8 mouse cellular contexts compared by ENCODE assay signal in the genomic region with DNA sequence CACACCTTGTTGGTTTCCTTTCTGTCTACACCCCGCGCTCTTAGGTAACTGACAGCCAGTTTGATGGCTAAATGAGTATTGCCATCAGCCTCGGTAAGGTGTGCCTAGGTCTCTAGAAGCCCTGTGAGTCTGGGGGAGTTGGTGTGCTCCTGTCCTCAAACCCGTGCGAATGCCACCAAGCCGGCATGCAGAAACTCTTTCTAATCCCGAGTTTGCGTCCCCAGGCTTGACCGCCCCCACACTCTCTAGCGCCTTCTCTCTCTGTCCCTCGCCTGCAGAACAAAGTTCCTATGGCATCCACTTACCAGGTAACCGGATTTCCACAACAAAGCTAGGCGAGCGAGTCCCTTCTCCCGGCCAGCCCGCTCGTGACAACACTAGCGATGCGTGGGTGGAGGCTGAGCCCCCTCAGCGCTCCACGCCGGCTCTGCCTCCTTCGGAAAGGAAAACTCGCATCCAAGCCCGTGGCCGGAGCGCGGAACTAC. TPM values are rescaled to one million over a fixed set of nuclear protein-coding genes. Genes with fewer than 3 reads are reported as not detected.
DNase-seq lines count a peak whose midpoint lies in the region; ATAC-seq lines count a peak whose summit lies in the region.

No protein-coding gene starts in this region.

- ATAC-seq in CD4-positive, CD25-positive, alpha-beta regulatory T cell, adult 4 months: no peak
- ATAC-seq in hindbrain, embryonic 16.5 days: no peak; the same call in 1 of the 2 replicates
- ATAC-seq in midbrain, embryonic 11.5 days (ENCODE audit: low FRiP score): 0 out of 2 replicates have a peak, but pooled peaks have one; percentile 4

- H3K9ac ChIP-seq in hindbrain, embryonic 16.5 days (ENCODE audit: low read depth, low read length): peak overlapping the region; percentile 63
- peak overlapping the region; percentile 73 for H3K9ac ChIP-seq in midbrain, embryonic 11.5 days (ENCODE audit: low read length)

- no peaks in the 10 kb centered on the region for H3K36me3 ChIP-seq in hindbrain, embryonic 16.5 days (ENCODE audit: control insufficient read depth, insufficient read depth, low read length)
- H3K36me3 ChIP-seq in midbrain, embryonic 11.5 days (ENCODE audit: control insufficient read depth, insufficient read depth, low read length): no peaks in the 10 kb centered on the region

- peaks cover 23% of the 10 kb centered on the region for H3K4me1 ChIP-seq in hindbrain, embryonic 16.5 days (ENCODE audit: control insufficient read depth, insufficient read depth, low read depth, low read length)
- peaks cover 17% of the 10 kb centered on the region for H3K4me1 ChIP-seq in midbrain, embryonic 11.5 days (ENCODE audit: control insufficient read depth, insufficient read depth, low read length)

- peak overlapping the region; percentile 54 for H3K4me3 ChIP-seq in hindbrain, embryonic 16.5 days (ENCODE audit: low read length)
- peak overlapping the region; percentile 53 for H3K4me3 ChIP-seq in midbrain, embryonic 11.5 days (ENCODE audit: low read depth, low read length)

- WGBS in hindbrain, embryonic 16.5 days: under 1% methylated on average over 28 of the region's 28 CpGs
- under 1% methylated on average over 28 of the region's 28 CpGs for WGBS in midbrain, embryonic 11.5 days

- peak overlapping the region; percentile 92 for H3K4me2 ChIP-seq in hindbrain, embryonic 16.5 days (ENCODE audit: low read length)
- peak overlapping the region; percentile 96 for H3K4me2 ChIP-seq in midbrain, embryonic 11.5 days

- peaks cover 8% of the 10 kb centered on the region for H3K27me3 ChIP-seq in hindbrain, embryonic 16.5 days (replicated peaks; ENCODE audit: control insufficient read depth, insufficient read depth, low read length)
- peaks cover 24% of the 10 kb centered on the region for H3K27me3 ChIP-seq in midbrain, embryonic 11.5 days (ENCODE audit: control insufficient read depth, insufficient read depth, low read length)

- peak; percentile 37 for DNase-seq in CD4-positive, CD25-positive, alpha-beta regulatory T cell, adult 2 months (ENCODE audit: low read depth, low spot score)
- DNase-seq in right cerebral cortex, postnatal 25 days: peak; percentile 27
- DNase-seq in right cerebral cortex, postnatal 36 days (ENCODE audit: low spot score in 2 of 2): no peak
- peak; percentile 96 for DNase-seq in midbrain, embryonic 11.5 days (ENCODE audit: low spot score, missing footprints)
- no peak for DNase-seq in cerebellum, adult 9-10 months
- no peak for DNase-seq in cerebellum, postnatal 25 days

- no peaks in the 10 kb centered on the region for H3K9me3 ChIP-seq in hindbrain, embryonic 16.5 days (ENCODE audit: control insufficient read depth, low read length)
- H3K9me3 ChIP-seq in midbrain, embryonic 11.5 days (ENCODE audit: control insufficient read depth, low read length): no peaks in the 10 kb centered on the region

- H3K27ac ChIP-seq in hindbrain, embryonic 16.5 days (ENCODE audit: low read depth, low read length): no peak overlapping the region; the same call in 1 of the 2 replicates
- H3K27ac ChIP-seq in midbrain, embryonic 11.5 days (ENCODE audit: low read depth, low read length): no peak overlapping the region

RNA-seq across cellular contexts. Expression of a gene that starts 0.5 kb away (rescaled TPM):
- polyA plus RNA-seq in CD4-positive, CD25-positive, alpha-beta regulatory T cell, adult 4 months (2017; shearing (Covaris generic)): under 1 TPM; 0.05 to 0.33 TPM
- 2.5 and 2.9 TPM in 2 replicates for polyA plus RNA-seq in hindbrain, embryonic 16.5 days (2015; fragmentation: Nextera tagmentation; extraction: Ambion mirVana)
- polyA plus RNA-seq in midbrain, embryonic 11.5 days (2014; fragmentation: Nextera tagmentation; extraction: Ambion mirVana): 1.7 and 1.9 TPM in 2 replicates

Comparison
In these comparisons a context has a peak if more than half of its experiments do, and no peak if none do; other contexts are left out.
1. DNase-seq: peak in CD4-positive, CD25-positive, alpha-beta regulatory T cell, adult 2 months (single experiment), right cerebral cortex, postnatal 25 days (single experiment) and midbrain, embryonic 11.5 days (single experiment); none in right cerebral cortex, postnatal 36 days (0 of 2), cerebellum, adult 9-10 months (single experiment) and cerebellum, postnatal 25 days (0 of 2).